In the genomic region with DNA sequence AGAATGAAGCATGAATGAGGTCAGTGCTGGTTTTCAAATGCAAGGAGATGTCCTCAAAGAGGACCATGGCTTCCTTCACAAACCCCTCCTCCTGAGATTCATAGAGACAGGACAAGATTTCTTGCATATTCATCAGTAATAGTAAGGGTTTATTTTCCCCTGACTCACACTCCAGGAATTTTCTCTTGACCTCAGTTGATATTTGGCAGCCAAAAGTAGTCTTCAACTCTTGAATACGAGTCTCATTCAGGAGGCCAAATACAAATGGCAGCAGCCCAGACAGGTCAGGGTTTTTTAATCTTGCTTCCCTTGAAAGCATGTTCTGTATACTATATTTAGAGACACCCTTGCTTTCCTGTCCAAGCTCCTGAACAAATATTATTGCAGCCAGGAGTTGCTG, we compare ENCODE assay signal across 30 mouse cellular contexts. TPM values are rescaled to one million over a fixed set of nuclear protein-coding genes. Genes with fewer than 3 reads are reported as not detected.
DNase-seq lines count a peak whose midpoint lies in the region; ATAC-seq and TF ChIP-seq lines count a peak whose summit lies in the region.
"Had no signal": no experiment of that assay in that cellular context is flagged by ENCODE, and none has a peak within 500 bp of the region (broad histone marks: within the 10 kb centered on the region; RNA-seq: fewer than 3 reads in every experiment).

No protein-coding gene starts in this region.

- DNase-seq in 3T3-L1 (ENCODE audit: low read depth, low spot score), result peak; percentile 82
- DNase-seq in NIH3T3 (ENCODE audit: low read depth), result peak; percentile 57
- DNase-seq in adipocyte (ENCODE audit: low spot score), result peak; percentile 30
- no peak for DNase-seq in left cerebral cortex, adult 9 months (ENCODE audit: low spot score in 2 of 2)
- no peak for DNase-seq in heart, adult 2 months
- DNase-seq: adrenal gland, adult 2 months; adrenal gland, adult 8-10 months; adrenal gland, postnatal 10 days; adrenal gland, postnatal 14 days; adrenal gland, postnatal 25 days; adrenal gland, postnatal 36 days; B cell, adult 2 months; cerebellum, adult 11 months; cerebellum, adult 11-12 months; cerebellum, adult 18-20 months; cerebellum, adult 2 months; cerebellum, adult 8-10 months; cerebellum, adult 9-10 months had no signal

- intact Hi-C loops in heart, adult 2 months (cut with DNase I), result no loop called here

- ATAC-seq in intestine, embryonic 15.5 days, result no peak
- ATAC-seq: activated CD4-positive, CD25-positive, alpha-beta regulatory T cell, adult 4 months; CD4-positive, CD25-positive, alpha-beta regulatory T cell, adult 4 months; Patski had no signal

- H3K4me3 ChIP-seq in intestine, embryonic 15.5 days (replicated peaks), result no peak overlapping the region
- no peak overlapping the region for H3K4me3 ChIP-seq in heart, adult 2 months

- H3K9me3 ChIP-seq in intestine, embryonic 15.5 days, result no peaks in the 10 kb centered on the region
- H3K9me3 ChIP-seq: G1E had no signal

- no peak overlapping the region for H3K9ac ChIP-seq in intestine, embryonic 15.5 days
- H3K9ac ChIP-seq in heart, adult 2 months (ENCODE audit: low read depth, low read length), result no peak overlapping the region

- no peak for TF ChIP-seq CTCF in heart, adult 2 months (IDR thresholded peaks at IDR 0.05)

- H3K36me3 ChIP-seq in intestine, embryonic 15.5 days, result no peaks in the 10 kb centered on the region
- no peaks in the 10 kb centered on the region for H3K36me3 ChIP-seq in heart, adult 2 months (ENCODE audit: control insufficient read depth, insufficient read depth, low read length)
- H3K36me3 ChIP-seq: G1E had no signal

- 69% methylated on average over 1 of the region's 1 CpGs for WGBS in intestine, embryonic 15.5 days
- 48% methylated on average over 1 of the region's 1 CpGs for WGBS in heart, adult 2 months

- H3K4me2 ChIP-seq in intestine, embryonic 15.5 days (replicated peaks), result no peak overlapping the region

- no peaks in the 10 kb centered on the region for H3K79me2 ChIP-seq in heart, adult 2 months (replicated peaks; ENCODE audit: control insufficient read depth, insufficient read depth, low read length)

- no peaks in the 10 kb centered on the region for H3K27me3 ChIP-seq in intestine, embryonic 15.5 days (replicated peaks)
- no peaks in the 10 kb centered on the region for H3K27me3 ChIP-seq in heart, adult 2 months (ENCODE audit: control insufficient read depth, insufficient read depth, low read length)
- H3K27me3 ChIP-seq: CH12.LX had no signal

- no peak for TF ChIP-seq EP300 in heart, adult 2 months (IDR thresholded peaks at IDR 0.05; ENCODE audit: insufficient read depth, low read depth, low read length)

- no peaks in the 10 kb centered on the region for H3K4me1 ChIP-seq in intestine, embryonic 15.5 days (replicated peaks)
- no peaks in the 10 kb centered on the region for H3K4me1 ChIP-seq in heart, adult 2 months (ENCODE audit: control insufficient read depth, insufficient read depth, low read length)

- H3K27ac ChIP-seq in intestine, embryonic 15.5 days, result no peak overlapping the region
- H3K27ac ChIP-seq in heart, adult 2 months, result no peak overlapping the region

- no peak for TF ChIP-seq POLR2A in heart, adult 2 months (IDR thresholded peaks at IDR 0.05; ENCODE audit: insufficient read depth, low read depth, low read length)

RNA-seq across cellular contexts. Expression of gene Gm5065, which starts 22.8 kb away (rescaled TPM):
- not detected in 2 replicates for polyA plus RNA-seq in intestine, embryonic 15.5 days (2015; fragmentation: Nextera tagmentation; extraction: Ambion mirVana)
- not detected for total RNA-seq in heart, adult 2 months (2021)
- not detected in 2 replicates for polyA plus RNA-seq in heart, adult 2 months (2012; rRNA removed)
- total RNA-seq: adrenal gland, adult 18-20 months; adrenal gland, adult 2 months; adrenal gland, adult 8-10 months; adrenal gland, postnatal 10 days; adrenal gland, postnatal 14 days; adrenal gland, postnatal 25 days; adrenal gland, postnatal 36 days; adrenal gland, postnatal 4 days; CH12.LX; ES-E14; G1E; MEL had no signal
- polyA plus RNA-seq: activated CD4-positive, CD25-positive, alpha-beta regulatory T cell, adult 4 months; adrenal gland, adult 2 months; brain, embryonic 14.5 days; C2C12; CD4-positive, CD25-positive, alpha-beta regulatory T cell, adult 4 months; cerebellum, adult 2 months; G1E; Patski had no signal

RNA-seq across cellular contexts. Expression of gene Nlrp2, which starts 23.3 kb away (rescaled TPM):
- polyA plus RNA-seq in intestine, embryonic 15.5 days (2015; fragmentation: Nextera tagmentation; extraction: Ambion mirVana), result not detected in 2 replicates
- not detected for total RNA-seq in heart, adult 2 months (2021)
- polyA plus RNA-seq in heart, adult 2 months (2012; rRNA removed), result not detected in 2 replicates
- total RNA-seq: adrenal gland, adult 18-20 months; adrenal gland, adult 2 months; adrenal gland, adult 8-10 months; adrenal gland, postnatal 10 days; adrenal gland, postnatal 14 days; adrenal gland, postnatal 25 days; adrenal gland, postnatal 36 days; adrenal gland, postnatal 4 days; CH12.LX; ES-E14; MEL had no signal
- polyA plus RNA-seq: activated CD4-positive, CD25-positive, alpha-beta regulatory T cell, adult 4 months; adrenal gland, adult 2 months; brain, embryonic 14.5 days; C2C12; CD4-positive, CD25-positive, alpha-beta regulatory T cell, adult 4 months; cerebellum, adult 2 months; G1E; Patski had no signal

Comparison
In these comparisons a context has a peak if more than half of its experiments do, and no peak if none do; other contexts are left out.
1. DNase-seq: peak in 3T3-L1 (single experiment), NIH3T3 (single experiment) and adipocyte (single experiment); none in left cerebral cortex, adult 9 months (0 of 2) and heart, adult 2 months (0 of 2).